Mouse (Mus musculus) activated CD4-positive, CD25-positive, alpha-beta regulatory T cell, adult 9 weeks (primary cell): ENCODE measurements around the gene Gpd2. TPM values are rescaled to one million over a fixed set of nuclear protein-coding genes. Genes with fewer than 3 reads are reported as not detected.

Experiments used
- polyA plus RNA-seq: library from polyadenylated mRNA; unstranded; fragments of 100-300 nt; shearing (Covaris generic); gene quantifications from one replicate; pipeline ENCODE4 v1.2.1, GENCODE M21; 2017

Gene Gpd2
- 8.6 TPM for polyA plus RNA-seq

DNA sequence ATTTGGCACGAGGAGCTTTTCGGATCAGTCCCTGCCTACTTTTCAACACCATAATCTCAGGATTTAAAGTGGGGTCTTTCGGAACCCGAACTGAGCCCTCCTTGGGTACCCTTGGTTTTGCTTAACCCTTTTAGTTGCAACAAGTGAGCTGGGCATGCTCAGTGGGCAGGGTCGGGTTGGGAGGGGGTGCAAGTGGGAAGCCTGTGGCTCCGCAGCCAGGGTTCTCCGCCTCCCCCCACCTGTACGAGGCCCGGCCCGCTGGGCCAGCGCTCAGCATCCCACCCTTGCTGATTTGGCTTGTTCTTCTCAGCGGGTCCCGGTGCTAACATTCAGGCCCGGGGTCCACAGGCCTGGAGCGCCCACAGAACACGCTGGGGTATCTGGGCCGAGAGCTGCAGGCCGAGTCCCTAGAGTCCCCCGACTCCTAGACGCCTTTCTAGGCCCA, at the start of gene Gpd2:
TSS of gene Gpd2 (plus strand) at position 161 of the 445 bp plus-strand sequence.

Other genes starting within 250 kb of the Gpd2 start
- gene Nr4a2, start 113.6 kb upstream of the Gpd2 start, polyA plus RNA-seq = 2.9 TPM